Mouse (Mus musculus) G1E (cell line): ENCODE results near the gene Mrpl38.

ENCODE experiments used
- CTCF ChIP-seq: IDR thresholded peaks from 2 replicates; pipeline ENCODE4 v1.5.1; 2012; ENCODE audit warnings: low read depth, low read length, inconsistent platforms, mixed read lengths
- GATA1 ChIP-seq: IDR thresholded peaks from 2 replicates; pipeline ENCODE4 v1.6.1; 2012; ENCODE audit warnings: borderline replicate concordance, low read length, inconsistent platforms, mixed read lengths
- GATA2 ChIP-seq: IDR thresholded peaks from 2 replicates; pipeline ENCODE4 v1.6.1; 2012; ENCODE audit warnings: low read depth, low read length, inconsistent platforms, borderline replicate concordance
- POLR2AphosphoS5 ChIP-seq: IDR thresholded peaks from 2 replicates; pipeline ENCODE4 v1.6.1; 2012; ENCODE audit warnings: low read depth, low read length, inconsistent platforms; ENCODE audit not compliant: insufficient replicate concordance
- TAL1 ChIP-seq: conservative IDR thresholded peaks from 2 replicates; pipeline ENCODE4 v1.6.1; 2012; ENCODE audit warnings: low read depth, low read length, inconsistent platforms, mixed read lengths

GRCm38 (mm10) chr11:116084166-116084565 lies 54.5 kb downstream of the Mrpl38 start:
- TF ChIP-seq CTCF: no peak
- no peak for TF ChIP-seq POLR2AphosphoS5
- no peak for TF ChIP-seq TAL1
- no peak for TF ChIP-seq GATA1
- no peak for TF ChIP-seq GATA2
